Mouse (Mus musculus) limb, embryonic 14.5 days (tissue): ENCODE measurements around the gene Lrrc73. TPM values are rescaled to one million over a fixed set of nuclear protein-coding genes. Genes with fewer than 3 reads are reported as not detected.

Source experiments
- ATAC-seq: fragments of 200-750 bp; cut with Nextera tagmentation; 2 replicates; pipeline ENCODE4 v1.8.0; 2017; ENCODE audit warnings: low read depth, moderate number of reproducible peaks, moderate TSS enrichment; ENCODE audit not compliant: low FRiP score
- DNase-seq: peaks from one replicate; pipeline ENCODE4 v3.0.0-alpha.2; 2015; ENCODE audit warnings: low spot score
- H3K27ac ChIP-seq: fragments of 300-500 bp; sonication (generic); replicated peaks from 2 replicates; pipeline ENCODE4 v1.5.1; 2014; ENCODE audit warnings: low read depth, mild to moderate bottlenecking, low read length, moderate library complexity, mixed read lengths
- H3K27me3 ChIP-seq: fragments of 300-500 bp; sonication (generic); 2 replicates; pipeline ENCODE4 v1.6.1; 2014; ENCODE audit warnings: low read length, mixed read lengths; ENCODE audit not compliant: control insufficient read depth, insufficient read depth
- H3K36me3 ChIP-seq: fragments of 300-500 bp; sonication (generic); 2 replicates; pipeline ENCODE4 v1.6.1; 2014; ENCODE audit warnings: mild to moderate bottlenecking, low read length, moderate library complexity, mixed read lengths; ENCODE audit not compliant: control insufficient read depth, insufficient read depth
- H3K4me1 ChIP-seq: fragments of 300-500 bp; sonication (generic); 2 replicates; pipeline ENCODE4 v1.6.1; 2014; ENCODE audit warnings: antibody characterized with exemption, low read length, mixed read lengths; ENCODE audit not compliant: control insufficient read depth, insufficient read depth
- H3K4me2 ChIP-seq: fragments of 300-500 bp; sonication (generic); replicated peaks from 2 replicates; pipeline ENCODE4 v1.6.1; 2014; ENCODE audit warnings: low read depth, mild to moderate bottlenecking, low read length, moderate library complexity; ENCODE audit not compliant: severe bottlenecking
- H3K4me3 ChIP-seq: fragments of 300-500 bp; sonication (generic); replicated peaks from 2 replicates; pipeline ENCODE4 v1.5.1; 2014; ENCODE audit warnings: low read length
- H3K9ac ChIP-seq: fragments of 300-500 bp; sonication (generic); 2 replicates; pipeline ENCODE4 v1.6.1; 2014; ENCODE audit warnings: mild to moderate bottlenecking, low read depth, low read length, moderate library complexity; ENCODE audit not compliant: severe bottlenecking
- H3K9me3 ChIP-seq: fragments of 300-500 bp; sonication (generic); 2 replicates; pipeline ENCODE4 v1.6.1; 2016; ENCODE audit warnings: low read length; ENCODE audit not compliant: control insufficient read depth
- POLR2A ChIP-seq: fragments of 200-500 bp; IDR thresholded peaks from 2 replicates; pipeline ENCODE4 v1.8.0; 2012; ENCODE audit warnings: inconsistent platforms, mild to moderate bottlenecking, moderate library complexity, borderline replicate concordance; ENCODE audit not compliant: insufficient read depth, insufficient read length; ENCODE audit errors: extremely low read depth
- WGBS: fragments of 180-500 bp; shearing (Covaris S2); extraction: QIAGEN DNeasy Blood & Tissue Kit; methylation state at CpG from one replicate; pipeline ENCODE4 v1.1.7; 2014; 5-methylcytosine and 5-hydroxymethylcytosine counted together
- polyA plus RNA-seq, 2 experiments: library from polyadenylated mRNA; depleted of rRNA in 1 of 2; stranded (reverse) in 1 of 2; unstranded in 1 of 2; fragments of >200 nt; fragmentation: Nextera tagmentation in 1 of 2; extraction: Ambion mirVana in 1 of 2; gene quantifications; 2 replicates each; pipeline versions ENCODE4 v1.2.1 to v1.2.3; 2012 to 2014

Gene Lrrc73
- polyA plus RNA-seq, 2 experiments, result 2.0 to 4.3 TPM

- ATAC-seq, result peak; percentile 95
Observed at GRCm38 (mm10) chr17:46282483-46283123, 29.3 kb downstream of the Lrrc73 start, which contains the start of gene Tjap1. Gene Tjap1 (minus strand): TSS chr17:46283026.

GRCm38 (mm10) chr17:46283140-46283539 is 29.8 kb downstream of the Lrrc73 start:
- no peak for DNase-seq
- Histone ChIP-seq H3K4me3 (peak overlapping the region; percentile 76), H3K27ac (peak overlapping the region; percentile 96), H3K9me3 (no peaks in the 10 kb centered on the region), H3K36me3 (peaks cover 28% of the 10 kb centered on the region), H3K27me3 (no peaks in the 10 kb centered on the region), H3K4me2 (peak overlapping the region; percentile 74), H3K9ac (peak overlapping the region; percentile 74; the same call in 1 of the 2 replicates), H3K4me1 (peaks cover 20% of the 10 kb centered on the region)
- peak; percentile 4 for ATAC-seq
- WGBS, result 29% methylated on average over 9 of the region's 9 CpGs
- no peak for TF ChIP-seq POLR2A

More at GRCm38 (mm10) chr17:46282483-46283123, 29.3 kb downstream of the Lrrc73 start, which contains the start of gene Tjap1:
- Histone ChIP-seq H3K9ac (peak within 1 kb of the TSS; percentile 74), H3K4me3 (peak within 1 kb of the TSS; percentile 76), H3K27ac (peak within 1 kb of the TSS; percentile 96), H3K36me3 (peaks cover 33% of the 10 kb centered on the region), H3K27me3 (no peaks in the 10 kb centered on the region), H3K4me2 (peak within 1 kb of the TSS; percentile 74), H3K4me1 (peaks cover 19% of the 10 kb centered on the region), H3K9me3 (no peaks in the 10 kb centered on the region)
- TF ChIP-seq POLR2A, result peak; percentile 86; the same call in 1 of the 2 replicates
- whole genome bisulfite sequencing, result under 1% methylated on average over 37 of the region's 37 CpGs
- peak; percentile 83 for DNase-seq

- H3K4me2 ChIP-seq, result no peak overlapping the region
- no peak overlapping the region for H3K27ac ChIP-seq
- no peak overlapping the region for H3K9ac ChIP-seq
- DNase-seq (no peak), ATAC-seq (no peak)
- no peak for TF ChIP-seq POLR2A
- peaks cover 16% of the 10 kb centered on the region for H3K4me1 ChIP-seq
- no peak overlapping the region for H3K4me3 ChIP-seq
- no peaks in the 10 kb centered on the region for H3K9me3 ChIP-seq
- peaks cover 21% of the 10 kb centered on the region for H3K36me3 ChIP-seq
- WGBS, result 79% methylated on average over 8 of the region's 8 CpGs
- no peaks in the 10 kb centered on the region for H3K27me3 ChIP-seq
Observed at GRCm38 (mm10) chr17:46283911-46284310, 30.6 kb downstream of the Lrrc73 start.

- no peaks in the 10 kb centered on the region for H3K9me3 ChIP-seq
- no peak for DNase-seq
- no peak overlapping the region for H3K4me3 ChIP-seq
- H3K9ac ChIP-seq, result no peak overlapping the region
- ATAC-seq, result no peak
- H3K4me2 ChIP-seq, result no peak overlapping the region
- no peaks in the 10 kb centered on the region for H3K27me3 ChIP-seq
- H3K4me1 ChIP-seq, result peaks cover 16% of the 10 kb centered on the region
- TF ChIP-seq POLR2A, result no peak
- 41% methylated on average over 7 of the region's 7 CpGs for WGBS
- peaks cover 13% of the 10 kb centered on the region; the same call in 1 of the 2 replicates for H3K36me3 ChIP-seq
- H3K27ac ChIP-seq, result no peak overlapping the region
Observed at GRCm38 (mm10) chr17:46284653-46285052, 31.3 kb downstream of the Lrrc73 start.

GRCm38 (mm10) chr17:46285407-46285806 is 32.1 kb downstream of the Lrrc73 start:
- no peak for ATAC-seq
- Histone ChIP-seq H3K36me3 (peaks cover 6% of the 10 kb centered on the region; the same call in 1 of the 2 replicates), H3K4me1 (peaks cover 16% of the 10 kb centered on the region), H3K4me3 (no peak overlapping the region), H3K9me3 (no peaks in the 10 kb centered on the region), H3K27me3 (no peaks in the 10 kb centered on the region), H3K9ac (no peak overlapping the region), H3K4me2 (no peak overlapping the region), H3K27ac (no peak overlapping the region)
- no peak for TF ChIP-seq POLR2A
- WGBS, result 58% methylated on average over 6 of the region's 6 CpGs
- DNase-seq, result no peak
